Mouse (Mus musculus) limb, embryonic 13.5 days (tissue): ENCODE data around the gene Ms4a6d. TPM values are rescaled to one million over a fixed set of nuclear protein-coding genes. Genes with fewer than 3 reads are reported as not detected.

Source experiments
- ATAC-seq: fragments of 200-750 bp; cut with Nextera tagmentation; 2 replicates; pipeline ENCODE4 v1.8.0; 2017; ENCODE audit warnings: low read depth, moderate number of reproducible peaks, moderate TSS enrichment; ENCODE audit not compliant: low FRiP score
- H3K27ac ChIP-seq: fragments of 300-500 bp; sonication (generic); 2 replicates; pipeline ENCODE4 v1.5.1; 2015; ENCODE audit warnings: inconsistent platforms, mild to moderate bottlenecking, moderate library complexity
- H3K27me3 ChIP-seq: fragments of 300-500 bp; sonication (generic); 2 replicates; pipeline ENCODE4 v1.6.1; 2015; ENCODE audit warnings: mild to moderate bottlenecking, inconsistent platforms
- H3K36me3 ChIP-seq: fragments of 300-500 bp; sonication (generic); 2 replicates; pipeline ENCODE4 v1.6.1; 2015; ENCODE audit warnings: inconsistent platforms, mild to moderate bottlenecking, moderate library complexity
- H3K4me1 ChIP-seq: fragments of 300-500 bp; sonication (generic); 2 replicates; pipeline ENCODE4 v1.6.1; 2015; ENCODE audit warnings: inconsistent platforms
- H3K4me2 ChIP-seq: fragments of 300-500 bp; sonication (generic); replicated peaks from 2 replicates; pipeline ENCODE4 v1.6.1; 2015; ENCODE audit warnings: inconsistent platforms, mild to moderate bottlenecking, moderate library complexity
- H3K4me3 ChIP-seq: fragments of 300-500 bp; sonication (generic); 2 replicates; pipeline ENCODE4 v1.5.1; 2015; ENCODE audit warnings: moderate library complexity, mild to moderate bottlenecking, inconsistent platforms
- H3K9ac ChIP-seq: fragments of 300-500 bp; sonication (generic); 2 replicates; pipeline ENCODE4 v1.6.1; 2015; ENCODE audit warnings: mild to moderate bottlenecking, inconsistent platforms
- H3K9me3 ChIP-seq: fragments of 300-500 bp; sonication (generic); 2 replicates; pipeline ENCODE4 v1.6.1; 2016; ENCODE audit warnings: inconsistent platforms
- WGBS: fragments of 180-500 bp; shearing (Covaris S2); methylation state at CpG from one replicate; pipeline ENCODE4 v1.1.7; 2015; 5-methylcytosine and 5-hydroxymethylcytosine counted together
- polyA plus RNA-seq: library from polyadenylated mRNA; unstranded; fragments of >200 nt; fragmentation: Nextera tagmentation; extraction: Ambion mirVana; gene quantifications from 2 replicates; pipeline ENCODE4 v1.2.1, GENCODE M21; 2015

Ms4a6d gene
- 3.5 and 3.9 TPM in 2 replicates for polyA plus RNA-seq

- Histone ChIP-seq H3K4me2 (no peak within 1 kb of the TSS), H3K4me3 (no peak within 1 kb of the TSS), H3K9me3 (no peaks in the 10 kb centered on the region), H3K27ac (no peak within 1 kb of the TSS), H3K36me3 (no peaks in the 10 kb centered on the region), H3K27me3 (no peaks in the 10 kb centered on the region), H3K4me1 (no peaks in the 10 kb centered on the region), H3K9ac (no peak within 1 kb of the TSS)
- 89% methylated on average over 2 of the region's 2 CpGs for WGBS
- ATAC-seq, result no peak
Observed at GRCm38 (mm10) chr19:11604603-11605002, at the start of gene Ms4a6d. Ms4a6d (minus strand) TSS chr19:11604849.

- no peak overlapping the region for H3K27ac ChIP-seq
- no peaks in the 10 kb centered on the region for H3K36me3 ChIP-seq
- no peaks in the 10 kb centered on the region for H3K4me1 ChIP-seq
- no peak overlapping the region for H3K9ac ChIP-seq
- no peak for ATAC-seq
- WGBS, result 80% methylated on average over 4 of the region's 4 CpGs
- H3K4me3 ChIP-seq, result no peak overlapping the region
- H3K4me2 ChIP-seq, result no peak overlapping the region
- H3K27me3 ChIP-seq, result no peaks in the 10 kb centered on the region
- no peaks in the 10 kb centered on the region for H3K9me3 ChIP-seq
Observed at GRCm38 (mm10) chr19:11649564-11649963, 44.9 kb upstream of the Ms4a6d start.

- no peaks in the 10 kb centered on the region for H3K4me1 ChIP-seq
- no peak overlapping the region for H3K4me2 ChIP-seq
- no peaks in the 10 kb centered on the region for H3K27me3 ChIP-seq
- H3K27ac ChIP-seq, result no peak overlapping the region
- WGBS, result 83% methylated on average over 3 of the region's 3 CpGs
- H3K4me3 ChIP-seq, result no peak overlapping the region
- H3K9ac ChIP-seq, result no peak overlapping the region
- ATAC-seq, result no peak
- H3K36me3 ChIP-seq, result no peaks in the 10 kb centered on the region
- H3K9me3 ChIP-seq, result no peaks in the 10 kb centered on the region
Observed at GRCm38 (mm10) chr19:11646166-11646565, 41.5 kb upstream of the Ms4a6d start.

DNA sequence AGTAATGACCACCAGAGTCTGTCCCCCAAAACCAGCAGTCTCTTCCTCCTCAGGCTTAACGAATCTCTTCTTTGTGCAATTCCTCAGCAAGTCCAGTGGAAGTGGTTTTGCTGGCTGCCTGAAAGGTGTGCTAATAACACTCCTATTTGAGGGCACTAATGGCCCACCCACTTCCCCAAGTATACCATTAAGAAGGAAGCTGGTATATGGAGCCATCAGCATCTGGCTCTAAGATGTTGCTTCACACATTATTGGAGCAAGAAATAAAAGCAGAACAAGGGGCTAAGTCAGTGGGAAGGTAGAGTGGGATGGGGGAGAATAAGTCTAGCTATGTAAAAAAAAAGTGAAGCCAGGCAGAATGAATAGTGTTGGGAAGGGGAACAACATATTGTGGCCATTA, 36.1 kb upstream of the Ms4a6d start, which contains the start of gene Ms4a3:
Ms4a3 (minus strand) TSS at position 120 of the 400 bp plus-strand sequence.
- no peaks in the 10 kb centered on the region for H3K27me3 ChIP-seq
- no peaks in the 10 kb centered on the region for H3K4me1 ChIP-seq
- no peak within 1 kb of the TSS for H3K4me2 ChIP-seq
- no peaks in the 10 kb centered on the region for H3K36me3 ChIP-seq
- ATAC-seq, result no peak
- H3K9me3 ChIP-seq, result no peaks in the 10 kb centered on the region
- no peak within 1 kb of the TSS for H3K9ac ChIP-seq
- H3K27ac ChIP-seq, result no peak within 1 kb of the TSS
- H3K4me3 ChIP-seq, result no peak within 1 kb of the TSS
- WGBS, result 45% methylated on average over 1 of the region's 1 CpGs

GRCm38 (mm10) chr19:11639038-11639437, 34.4 kb upstream of the Ms4a6d start:
- no peak for ATAC-seq
- Histone ChIP-seq H3K4me2 (no peak overlapping the region), H3K27ac (no peak overlapping the region), H3K9me3 (no peaks in the 10 kb centered on the region), H3K9ac (no peak overlapping the region), H3K4me1 (no peaks in the 10 kb centered on the region), H3K27me3 (no peaks in the 10 kb centered on the region), H3K4me3 (no peak overlapping the region), H3K36me3 (no peaks in the 10 kb centered on the region)
- 72% methylated on average over 4 of the region's 4 CpGs for WGBS

- Histone ChIP-seq H3K27ac (no peak overlapping the region), H3K9me3 (no peaks in the 10 kb centered on the region), H3K9ac (no peak overlapping the region), H3K27me3 (no peaks in the 10 kb centered on the region), H3K36me3 (no peaks in the 10 kb centered on the region), H3K4me3 (no peak overlapping the region), H3K4me2 (no peak overlapping the region), H3K4me1 (no peaks in the 10 kb centered on the region)
- WGBS, result 85% methylated on average over 5 of the region's 5 CpGs
- ATAC-seq, result no peak
Observed at GRCm38 (mm10) chr19:11635572-11635971, 30.9 kb upstream of the Ms4a6d start.

DNA sequence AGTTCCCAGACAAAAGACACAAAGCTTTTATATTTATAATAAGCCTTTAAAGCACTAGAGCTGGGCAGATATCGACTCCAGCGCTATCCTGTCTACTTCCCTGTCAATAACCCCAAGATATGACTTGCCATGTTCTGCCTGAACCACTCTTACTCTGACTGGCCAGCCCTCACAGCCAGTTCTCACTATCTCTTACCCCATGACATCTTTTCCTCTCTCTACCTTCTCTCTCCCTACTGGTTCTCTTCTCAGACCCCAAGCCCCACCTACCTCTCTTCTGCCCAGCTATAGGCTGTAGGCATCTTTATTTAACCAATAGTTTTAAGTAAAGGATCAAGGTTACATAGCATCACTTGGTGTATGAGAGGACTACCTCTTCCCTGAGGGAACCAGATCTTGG, 29.7 kb upstream of the Ms4a6d start:
- Histone ChIP-seq H3K27ac (no peak overlapping the region), H3K9me3 (no peaks in the 10 kb centered on the region), H3K36me3 (no peaks in the 10 kb centered on the region), H3K4me2 (no peak overlapping the region), H3K9ac (no peak overlapping the region), H3K27me3 (no peaks in the 10 kb centered on the region), H3K4me3 (no peak overlapping the region), H3K4me1 (no peaks in the 10 kb centered on the region)
- ATAC-seq, result no peak
- 74% methylated on average over 2 of the region's 2 CpGs for WGBS

GRCm38 (mm10) chr19:11633732-11634131, 29.1 kb upstream of the Ms4a6d start:
- 89% methylated on average over 1 of the region's 1 CpGs for WGBS
- Histone ChIP-seq H3K4me1 (no peaks in the 10 kb centered on the region), H3K27ac (no peak overlapping the region), H3K9ac (no peak overlapping the region), H3K9me3 (no peaks in the 10 kb centered on the region), H3K4me3 (no peak overlapping the region), H3K27me3 (no peaks in the 10 kb centered on the region), H3K36me3 (no peaks in the 10 kb centered on the region), H3K4me2 (no peak overlapping the region)
- ATAC-seq, result no peak

DNA sequence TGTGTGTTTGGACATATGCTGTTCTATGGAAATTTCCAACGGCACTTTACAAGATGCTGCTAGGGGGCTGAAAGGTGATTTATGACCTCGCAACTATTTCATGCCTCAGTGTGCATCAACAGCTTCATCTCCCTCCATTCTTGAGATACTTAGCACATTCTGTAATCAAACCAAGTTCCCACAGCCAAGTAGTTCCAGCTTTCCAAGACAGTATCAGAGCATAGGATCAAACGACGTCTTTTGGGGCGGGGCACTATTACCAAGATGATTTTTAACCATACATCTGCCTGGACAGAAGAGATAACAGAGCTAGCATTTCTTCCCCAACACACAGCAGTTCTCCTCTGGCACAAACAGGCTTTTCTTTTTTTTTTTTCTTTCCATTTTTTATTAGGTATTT, 20.6 kb upstream of the Ms4a6d start:
- no peaks in the 10 kb centered on the region for H3K27me3 ChIP-seq
- H3K27ac ChIP-seq, result no peak overlapping the region
- H3K36me3 ChIP-seq, result no peaks in the 10 kb centered on the region
- no peak overlapping the region for H3K4me3 ChIP-seq
- ATAC-seq, result no peak
- peaks cover 7% of the 10 kb centered on the region; the same call in 1 of the 2 replicates for H3K4me1 ChIP-seq
- H3K9ac ChIP-seq, result no peak overlapping the region
- WGBS, result 62% methylated on average over 5 of the region's 5 CpGs
- no peak overlapping the region for H3K4me2 ChIP-seq
- no peaks in the 10 kb centered on the region for H3K9me3 ChIP-seq

DNA sequence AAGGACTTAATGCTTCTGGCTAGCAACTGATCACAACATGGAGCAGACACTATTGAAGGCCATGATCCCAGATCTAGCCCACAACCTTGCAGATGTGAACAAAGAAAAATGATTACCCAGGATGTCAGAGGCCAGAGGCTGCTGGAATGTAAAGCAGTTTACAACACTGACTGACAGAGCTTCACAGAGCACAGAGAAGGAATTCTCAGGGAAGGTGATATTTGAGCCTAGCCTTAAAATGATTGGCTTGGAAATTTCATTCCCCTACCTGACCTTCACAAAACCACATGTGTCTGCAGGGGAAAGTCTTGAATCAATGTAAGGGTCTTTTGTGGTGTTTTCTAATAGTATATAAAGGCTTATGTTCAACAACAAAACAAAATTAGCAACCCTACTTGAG, 20.2 kb upstream of the Ms4a6d start:
- Histone ChIP-seq H3K4me3 (no peak overlapping the region), H3K4me1 (peaks cover 7% of the 10 kb centered on the region; the same call in 1 of the 2 replicates), H3K36me3 (no peaks in the 10 kb centered on the region), H3K27me3 (no peaks in the 10 kb centered on the region), H3K9ac (no peak overlapping the region), H3K27ac (no peak overlapping the region), H3K9me3 (no peaks in the 10 kb centered on the region), H3K4me2 (no peak overlapping the region)
- no peak for ATAC-seq

GRCm38 (mm10) chr19:11623551-11623950, 18.9 kb upstream of the Ms4a6d start, which contains the start of gene Ms4a2:
Ms4a2 (minus strand) TSS chr19:11623719.
- Histone ChIP-seq H3K27me3 (no peaks in the 10 kb centered on the region), H3K27ac (no peak within 1 kb of the TSS), H3K4me2 (no peak within 1 kb of the TSS), H3K9me3 (no peaks in the 10 kb centered on the region), H3K4me1 (peaks cover 7% of the 10 kb centered on the region; the same call in 1 of the 2 replicates), H3K9ac (no peak within 1 kb of the TSS), H3K4me3 (no peak within 1 kb of the TSS), H3K36me3 (no peaks in the 10 kb centered on the region)
- ATAC-seq, result no peak
- 89% methylated on average over 2 of the region's 2 CpGs for WGBS

- Histone ChIP-seq H3K4me1 (no peaks in the 10 kb centered on the region), H3K4me2 (no peak overlapping the region), H3K27me3 (no peaks in the 10 kb centered on the region), H3K36me3 (no peaks in the 10 kb centered on the region), H3K4me3 (no peak overlapping the region), H3K9ac (no peak overlapping the region), H3K27ac (no peak overlapping the region), H3K9me3 (no peaks in the 10 kb centered on the region)
- ATAC-seq, result no peak
Observed at GRCm38 (mm10) chr19:11617983-11618382, 13.3 kb upstream of the Ms4a6d start.

DNA sequence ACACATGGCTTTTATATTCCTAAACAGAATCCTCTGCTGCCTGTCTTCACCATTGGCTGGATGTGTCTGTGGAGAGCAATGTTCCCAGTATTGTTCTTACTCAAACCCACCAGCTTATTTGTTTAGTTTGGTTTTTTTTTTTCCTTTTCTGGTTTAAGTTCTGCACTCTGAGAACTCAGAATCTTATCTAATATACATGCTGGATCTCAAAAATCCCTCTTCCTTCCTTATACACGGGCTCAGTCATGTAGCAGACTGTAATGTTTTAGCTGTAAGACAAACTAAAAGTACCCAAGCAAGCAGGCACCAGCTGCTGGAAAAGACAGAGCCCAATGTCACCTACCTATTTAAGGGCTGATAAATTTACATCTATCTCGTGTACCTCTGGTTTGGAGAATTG, 10.2 kb upstream of the Ms4a6d start:
- Histone ChIP-seq H3K9me3 (no peaks in the 10 kb centered on the region), H3K4me2 (no peak overlapping the region), H3K4me1 (no peaks in the 10 kb centered on the region), H3K4me3 (no peak overlapping the region), H3K36me3 (no peaks in the 10 kb centered on the region), H3K27ac (no peak overlapping the region), H3K27me3 (no peaks in the 10 kb centered on the region), H3K9ac (no peak overlapping the region)
- no peak for ATAC-seq
- 56% methylated on average over 2 of the region's 2 CpGs for WGBS
